11 mouse cellular contexts compared by ENCODE assay signal in the genomic region with DNA sequence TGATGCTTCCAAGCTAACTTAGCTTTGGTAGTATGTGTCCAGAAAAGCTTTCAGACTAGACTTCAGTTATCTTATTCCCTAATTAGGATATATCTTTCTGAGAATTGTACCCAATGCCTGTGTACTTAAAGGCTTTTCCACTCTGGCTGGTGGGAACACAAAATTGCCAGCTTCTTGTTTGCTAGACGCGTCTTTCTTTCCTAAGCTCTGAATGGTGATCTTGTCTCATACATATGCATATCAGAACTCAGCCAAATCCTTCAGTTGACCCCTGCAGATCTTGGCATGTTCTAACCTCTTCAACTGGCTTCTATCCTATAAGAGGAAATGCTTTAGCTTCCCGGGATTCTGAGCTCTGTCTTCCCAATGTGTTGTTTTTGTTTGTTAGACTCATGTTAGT.
"Had no signal": no experiment of that assay in that cellular context is flagged by ENCODE, and none has a peak within 500 bp of the region (broad histone marks: within the 10 kb centered on the region; RNA-seq: fewer than 3 reads in every experiment).

No protein-coding gene starts in this region.

- DNase-seq: kidney, adult 2 months; kidney, postnatal 10 days; kidney, postnatal 4 days; liver, embryonic 13.5 days; lung, adult 2 months; lung, postnatal 14 days; lung, postnatal 4 days; thymus, adult 18-20 months; thymus, postnatal 36 days had no signal

- H3K9me3 ChIP-seq: liver, embryonic 13.5 days; midbrain, embryonic 15.5 days had no signal

- H3K4me2 ChIP-seq: liver, embryonic 13.5 days; midbrain, embryonic 15.5 days had no signal

- H3K4me1 ChIP-seq: midbrain, embryonic 15.5 days had no signal

- ATAC-seq: intestine, embryonic 16.5 days; midbrain, embryonic 15.5 days had no signal

- H3K9ac ChIP-seq: liver, embryonic 13.5 days; midbrain, embryonic 15.5 days had no signal

- H3K27me3 ChIP-seq: liver, embryonic 13.5 days; midbrain, embryonic 15.5 days had no signal

- H3K27ac ChIP-seq: liver, embryonic 13.5 days; midbrain, embryonic 15.5 days had no signal

- H3K4me3 ChIP-seq: liver, embryonic 13.5 days; midbrain, embryonic 15.5 days had no signal

- H3K36me3 ChIP-seq: liver, embryonic 13.5 days; midbrain, embryonic 15.5 days had no signal
